Mouse (Mus musculus) retina, postnatal 7 days (tissue): ENCODE results near the gene Herc3.
"Not testable (repeated sequence)": the region's sequence is repeated elsewhere in the genome, so short reads cannot be mapped to it uniquely, and the experiment has no call there.

ENCODE experiments used
- DNase-seq: peaks from one replicate; pipeline ENCODE4 v3.0.0-alpha.2; 2012; ENCODE audit warnings: low read depth, low spot score

Herc3 gene

GRCm38 (mm10) chr6:58859517-58859916 lies 28.3 kb downstream of the Herc3 start:
- no peak for DNase-seq

DNA sequence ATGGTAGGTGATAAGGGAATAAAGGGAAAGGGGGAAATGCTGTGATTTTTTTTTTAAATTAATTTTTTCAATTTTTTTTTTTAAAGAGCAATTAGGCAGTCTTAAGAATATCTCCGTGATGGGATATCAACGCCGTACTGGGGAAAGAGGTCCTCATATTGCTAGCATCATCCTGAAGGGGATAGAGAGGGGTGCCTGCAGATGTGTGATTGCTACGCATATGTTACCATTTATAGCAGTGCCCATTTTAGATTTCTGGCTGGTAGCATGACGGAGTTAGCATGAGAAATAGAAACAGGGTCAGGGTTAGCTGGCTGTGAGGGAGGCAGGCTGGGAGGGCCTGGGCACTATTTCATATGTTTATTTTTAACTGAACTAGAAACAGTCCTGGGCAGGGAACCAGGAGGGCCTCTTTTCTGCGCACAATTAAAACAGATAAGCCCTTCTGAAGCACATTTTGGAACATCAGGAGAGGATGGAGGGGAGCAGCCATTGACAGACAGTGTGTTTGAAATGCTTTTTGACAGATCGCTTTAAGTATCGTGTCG lies 31.3 kb downstream of the Herc3 start:
- DNase-seq = no peak

DNA sequence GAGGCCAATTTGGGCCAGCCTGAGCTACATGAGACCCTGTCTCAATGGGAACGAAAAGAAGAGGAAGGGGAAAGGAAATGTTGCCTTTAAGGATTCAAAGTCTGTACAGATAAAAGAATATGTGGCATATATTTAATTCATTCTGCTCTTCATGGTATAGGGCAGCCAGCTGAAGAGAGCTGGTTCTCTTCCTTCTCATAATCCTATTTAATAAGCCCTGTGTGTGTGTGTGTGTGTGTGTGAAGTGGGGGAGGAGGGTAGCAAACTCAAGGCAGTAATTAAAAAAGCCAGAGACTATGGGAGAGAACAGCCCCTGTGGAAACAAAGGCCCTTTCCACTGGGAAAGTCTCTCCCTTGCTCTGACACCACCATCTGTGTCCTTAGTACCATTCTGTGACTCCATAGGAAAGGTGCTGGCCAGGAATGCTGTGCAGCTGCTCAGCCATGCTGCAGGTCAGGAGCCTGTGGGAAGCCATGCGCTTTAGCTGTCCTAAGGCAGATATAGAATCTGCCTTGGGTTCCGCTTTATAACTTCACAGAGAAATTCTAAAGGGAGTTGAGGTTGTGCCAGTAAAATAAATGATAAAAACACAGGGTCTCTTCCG lies 32.5 kb downstream of the Herc3 start:
- no peak for DNase-seq

DNA sequence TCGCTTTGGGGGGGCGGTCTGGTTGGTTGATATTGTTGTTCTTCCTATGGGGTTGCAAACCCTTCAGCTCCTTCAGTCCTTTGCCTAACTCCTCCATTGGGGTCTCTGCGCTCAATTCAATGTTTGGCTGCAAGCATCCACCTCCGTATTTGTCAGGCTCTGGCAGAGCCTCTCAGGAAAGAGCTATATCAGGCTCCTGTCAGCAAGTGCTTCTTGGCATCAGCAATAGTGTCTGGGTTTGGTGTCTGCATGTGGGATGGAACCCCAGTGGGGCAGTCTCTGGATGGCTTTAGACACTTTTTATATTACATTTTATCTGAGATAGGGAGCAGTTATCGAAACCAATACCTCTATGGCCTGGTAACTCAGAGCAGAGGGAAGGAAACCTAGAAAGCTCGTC lies 36.6 kb downstream of the Herc3 start:
- DNase-seq = not testable (repeated sequence)

GRCm38 (mm10) chr6:58879572-58879971 lies 48.3 kb downstream of the Herc3 start:
- DNase-seq = no peak

DNA sequence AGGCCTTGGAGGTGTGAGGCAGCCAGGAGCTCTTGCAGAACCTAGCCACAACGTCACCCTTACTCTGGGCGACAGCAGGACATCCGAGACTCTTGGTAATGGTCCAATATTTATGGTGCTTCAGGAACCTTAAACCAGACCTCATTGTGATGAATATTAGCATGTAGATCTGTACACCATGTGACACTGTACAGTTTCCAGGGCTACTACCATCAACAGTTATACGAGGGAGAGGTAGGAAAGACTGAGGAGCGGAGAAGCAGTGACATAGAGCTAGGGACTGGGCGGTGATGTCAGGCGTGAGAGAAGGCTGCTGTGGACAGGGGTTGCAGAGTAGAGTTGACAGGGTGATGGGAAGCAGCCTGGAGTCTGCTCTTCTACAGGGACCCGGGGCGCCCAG lies 48.7 kb downstream of the Herc3 start:
- DNase-seq = no peak

GRCm38 (mm10) chr6:58880861-58881260 lies 49.6 kb downstream of the Herc3 start:
- DNase-seq = no peak

DNA sequence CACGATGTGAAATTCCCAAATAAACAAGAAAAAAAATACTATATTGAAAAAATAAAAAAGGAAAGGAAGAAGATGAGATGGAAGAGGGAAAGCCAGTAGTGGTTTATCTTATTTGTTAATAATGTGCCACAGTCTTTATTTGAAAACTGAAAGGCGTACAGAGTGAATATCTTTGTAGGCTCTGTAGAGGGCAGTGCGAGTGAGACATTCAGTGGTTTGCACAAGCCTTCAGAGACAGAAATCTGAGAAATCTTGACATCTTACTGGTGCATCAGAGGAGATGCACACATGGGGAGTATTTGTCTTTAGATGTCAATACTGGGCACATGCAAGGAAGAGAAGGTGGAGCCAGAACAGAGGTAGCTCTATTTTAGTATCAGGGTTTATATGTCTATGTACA lies 50.1 kb downstream of the Herc3 start:
- DNase-seq = no peak

- no peak for DNase-seq
Observed at GRCm38 (mm10) chr6:58882271-58882670, 51.0 kb downstream of the Herc3 start.

DNA sequence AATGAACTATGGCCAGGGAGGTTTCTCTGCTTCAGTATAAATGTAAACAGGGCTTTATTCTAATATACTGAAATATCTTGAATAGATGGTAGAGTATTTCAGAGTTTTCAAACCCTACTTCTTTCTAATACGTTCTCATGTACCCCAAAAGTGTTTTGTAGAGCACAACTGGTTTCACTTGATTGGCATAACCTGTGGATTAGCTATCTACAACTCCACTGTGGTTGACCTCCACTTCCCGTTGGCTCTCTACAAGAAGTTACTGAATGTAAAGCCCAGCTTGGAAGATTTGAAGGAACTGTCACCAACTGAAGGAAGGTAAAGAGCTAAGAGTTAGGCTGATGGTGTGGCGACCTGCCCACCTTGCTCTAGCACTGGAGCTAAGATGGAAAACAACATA lies 58.7 kb downstream of the Herc3 start:
- DNase-seq = no peak

GRCm38 (mm10) chr6:58893307-58893706 lies 62.0 kb downstream of the Herc3 start:
- DNase-seq = no peak

DNA sequence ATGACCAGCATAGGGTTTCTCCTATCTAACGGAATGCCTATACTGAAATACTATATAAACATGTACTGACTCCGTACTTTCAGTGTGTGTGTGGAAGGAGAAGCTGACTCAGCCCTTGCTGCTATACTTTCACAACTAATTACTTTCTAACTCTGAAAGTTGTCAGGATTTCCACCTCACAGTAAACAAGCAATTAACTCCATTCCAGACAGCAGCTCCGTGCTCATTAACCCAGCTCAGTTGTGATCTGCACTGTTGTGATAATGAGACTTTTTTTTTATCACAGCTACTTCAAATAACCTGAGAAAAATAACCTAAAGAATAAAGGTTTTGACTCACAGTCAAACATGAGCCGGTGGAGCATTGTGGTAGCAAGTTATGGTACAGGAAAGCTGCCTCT lies 63.7 kb downstream of the Herc3 start:
- DNase-seq = no peak

DNA sequence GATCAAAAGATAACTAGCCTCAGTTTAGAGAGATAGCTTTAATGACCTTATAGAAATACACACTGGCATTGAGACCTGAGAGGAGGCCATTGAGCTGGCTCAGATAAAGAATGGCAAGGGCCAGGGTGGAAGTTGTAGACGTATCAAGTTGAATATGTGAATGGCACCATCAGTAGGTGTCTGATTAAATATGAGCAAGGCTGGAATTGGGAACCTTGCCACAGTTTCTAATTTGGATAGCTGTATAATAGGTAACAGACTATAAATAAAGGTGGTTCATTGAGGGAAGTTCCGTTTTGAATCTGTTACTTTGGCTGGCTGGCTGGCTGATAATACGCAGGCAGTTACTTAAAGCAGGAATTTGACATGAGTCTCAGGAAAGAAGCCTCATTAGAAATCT lies 65.4 kb downstream of the Herc3 start:
- no peak for DNase-seq

GRCm38 (mm10) chr6:58899076-58899475 lies 67.8 kb downstream of the Herc3 start:
- DNase-seq = no peak

DNA sequence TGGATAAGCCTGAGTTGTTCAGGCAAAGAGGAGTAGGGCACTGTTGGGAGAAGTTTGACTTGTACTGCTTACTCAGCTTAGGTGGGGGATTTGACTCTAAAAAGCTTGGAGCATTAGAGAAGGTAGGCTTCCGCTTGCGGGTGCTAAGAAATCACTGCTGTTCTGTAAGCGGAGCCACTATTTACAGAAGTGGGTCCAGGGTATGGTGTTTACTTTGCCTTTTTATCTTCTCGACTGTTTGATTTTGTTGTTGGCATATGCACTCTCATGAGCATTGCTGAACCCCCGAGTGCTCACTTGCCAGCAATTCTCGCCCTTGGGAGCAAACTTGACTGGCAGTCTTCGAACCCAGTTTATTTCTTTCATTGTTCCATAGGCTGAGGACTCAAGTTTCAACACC lies 69.3 kb downstream of the Herc3 start:
- no peak for DNase-seq

GRCm38 (mm10) chr6:58903171-58903570 lies 71.9 kb downstream of the Herc3 start:
- DNase-seq = no peak

DNA sequence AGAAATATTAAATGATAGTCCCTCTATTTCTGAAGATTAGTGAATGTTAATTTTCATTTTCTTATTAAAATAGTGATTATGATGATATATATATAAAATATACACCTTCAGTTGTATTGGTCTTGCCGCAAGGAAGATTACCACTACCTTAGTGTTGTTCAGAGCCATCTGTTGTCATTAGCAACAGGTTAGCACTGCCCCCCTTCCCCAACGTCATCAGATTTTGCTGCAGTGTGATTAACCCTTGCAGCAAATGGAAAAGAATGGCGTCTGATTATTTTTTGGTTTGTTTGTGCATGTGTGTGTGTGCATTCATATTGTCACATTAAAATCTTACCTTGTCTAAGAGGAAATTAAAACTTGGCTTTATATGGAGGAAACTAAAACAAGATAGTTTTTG lies 73.3 kb downstream of the Herc3 start:
- DNase-seq = no peak

DNA sequence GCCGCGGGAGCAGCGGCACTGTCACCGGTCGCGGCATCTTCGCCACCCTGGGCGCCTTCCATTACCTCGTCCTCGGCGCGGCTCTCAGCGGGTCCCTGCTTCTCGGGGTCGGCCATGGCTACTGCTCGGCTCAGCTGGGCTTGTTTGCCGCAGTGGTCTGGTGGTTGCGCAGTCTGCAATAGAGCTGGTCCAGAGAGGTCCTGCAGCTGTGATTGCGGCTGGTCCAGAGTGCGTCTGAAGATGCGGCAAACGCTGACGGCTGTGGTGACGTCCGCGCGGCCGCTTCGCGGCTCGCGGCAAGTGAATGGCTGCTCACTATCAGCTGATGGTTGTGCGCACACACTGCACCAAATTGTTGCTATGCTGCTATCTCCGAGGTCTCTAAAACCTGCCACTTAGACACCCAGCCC lies 75.6 kb downstream of the Herc3 start, which contains the start of gene Nap1l5:
TSS of gene Nap1l5 (minus strand) at position 225 of the 410 bp plus-strand sequence.
- peak; percentile 23 for DNase-seq

DNA sequence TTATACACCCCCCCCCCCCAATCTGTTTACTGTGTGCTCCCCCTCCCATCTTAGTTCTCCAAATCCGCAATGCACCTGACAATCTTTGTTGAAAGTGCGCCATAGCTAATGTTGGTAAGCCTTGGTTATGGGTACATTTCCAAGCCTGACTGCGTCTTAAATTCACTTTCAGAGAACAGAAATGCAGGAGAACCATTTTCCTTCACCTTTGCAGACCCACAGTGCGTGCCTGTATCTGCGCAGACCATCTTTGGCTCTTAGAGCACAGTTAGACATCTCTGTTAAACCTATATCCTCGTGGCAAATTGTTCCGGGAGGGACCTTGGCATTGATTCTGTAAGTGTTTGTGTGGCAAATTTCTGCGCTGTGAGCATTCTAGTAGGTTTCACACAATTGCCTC lies 76.1 kb downstream of the Herc3 start:
- DNase-seq = no peak

- DNase-seq = no peak
Observed at GRCm38 (mm10) chr6:58907791-58908190, 76.5 kb downstream of the Herc3 start.

DNA sequence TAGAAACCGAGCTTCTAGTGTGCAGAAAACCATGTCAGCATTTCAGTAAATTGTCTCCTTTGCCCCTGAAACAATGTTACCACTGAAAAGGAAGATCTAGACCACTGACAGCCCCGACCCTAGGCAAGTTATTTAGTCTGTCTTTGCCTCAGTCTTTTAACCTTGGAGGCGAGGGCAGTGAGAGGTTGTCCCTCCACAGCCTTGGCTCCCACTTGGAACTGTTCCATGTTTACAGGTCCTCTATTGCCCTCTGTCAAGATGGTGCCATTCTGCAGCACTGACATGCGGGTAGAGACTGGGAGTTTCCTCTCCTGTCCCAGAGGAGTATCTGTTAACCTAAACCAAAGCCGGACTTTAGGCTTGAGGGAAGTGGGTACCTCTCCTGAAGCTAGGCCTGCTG lies 81.6 kb downstream of the Herc3 start:
- no peak for DNase-seq

DNA sequence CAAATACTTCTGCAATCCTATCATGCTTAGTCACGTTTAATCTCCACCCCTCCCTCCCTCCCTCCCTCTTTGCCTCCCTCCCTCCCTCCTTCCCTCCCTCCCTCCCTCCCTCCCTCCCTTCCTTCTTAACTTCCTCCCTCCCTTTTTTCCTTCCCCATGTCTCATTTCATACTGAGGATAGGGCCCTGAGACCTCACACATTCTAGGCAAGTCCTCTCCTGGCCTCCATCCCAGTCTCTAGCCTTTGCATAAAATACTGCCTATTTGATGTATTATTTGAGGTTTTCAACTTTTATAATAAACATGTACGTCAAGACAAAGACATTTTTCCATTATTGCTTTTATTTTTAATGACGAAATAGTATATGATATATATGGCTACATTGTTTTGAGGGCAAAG lies 82.3 kb downstream of the Herc3 start:
- no peak for DNase-seq

DNA sequence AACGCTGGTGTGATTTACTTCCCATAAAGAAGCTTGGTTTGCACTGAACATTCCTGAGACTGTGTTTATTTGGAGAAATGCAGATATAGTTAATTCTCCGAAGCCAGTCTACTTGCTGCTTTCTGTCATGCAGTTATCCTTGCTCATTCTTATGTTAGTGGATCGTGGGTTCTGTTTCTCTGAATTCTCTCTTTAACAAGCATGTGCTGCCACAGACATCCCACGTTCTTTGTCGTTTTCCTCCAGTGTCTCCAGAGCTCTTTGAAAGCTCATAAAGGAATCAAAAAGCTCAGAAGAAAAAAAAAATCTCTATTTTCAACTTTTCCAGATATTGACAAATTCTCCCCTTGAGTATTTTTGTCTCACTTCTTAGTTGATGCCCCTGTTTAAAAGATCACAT lies 82.7 kb downstream of the Herc3 start:
- DNase-seq = no peak

GRCm38 (mm10) chr6:58916498-58916897 lies 85.2 kb downstream of the Herc3 start:
- no peak for DNase-seq
